Comparison of ENCODE assay signal across 23 mouse cellular contexts in genomic region chr6:116636581-116637235, GRCm38 (mm10). TPM values are rescaled to one million over a fixed set of nuclear protein-coding genes. Genes with fewer than 3 reads are reported as not detected.
DNase-seq lines count a peak whose midpoint lies in the region; ATAC-seq lines count a peak whose summit lies in the region.
"Had no signal": no experiment of that assay in that cellular context is flagged by ENCODE, and none has a peak within 500 bp of the region (broad histone marks: within the 10 kb centered on the region; RNA-seq: fewer than 3 reads in every experiment).

No protein-coding gene starts in this region.

- no peaks in the 10 kb centered on the region for H3K36me3 ChIP-seq in heart, embryonic 10.5 days
- H3K36me3 ChIP-seq in liver, embryonic 11.5 days (ENCODE audit: control insufficient read depth, insufficient read depth, low read length): no peaks in the 10 kb centered on the region
- no peaks in the 10 kb centered on the region; the same call in 1 of the 2 replicates for H3K36me3 ChIP-seq in heart, embryonic 16.5 days (ENCODE audit: control insufficient read depth, insufficient read depth)
- no peaks in the 10 kb centered on the region for H3K36me3 ChIP-seq in liver, embryonic 15.5 days (replicated peaks)
- H3K36me3 ChIP-seq: embryonic facial prominence, embryonic 13.5 days had no signal

- no peaks in the 10 kb centered on the region for H3K9me3 ChIP-seq in heart, embryonic 10.5 days
- no peaks in the 10 kb centered on the region for H3K9me3 ChIP-seq in liver, embryonic 11.5 days (ENCODE audit: control insufficient read depth, low read length)
- no peaks in the 10 kb centered on the region for H3K9me3 ChIP-seq in heart, embryonic 16.5 days (replicated peaks; ENCODE audit: control insufficient read depth, low read length)
- H3K9me3 ChIP-seq in liver, embryonic 15.5 days (replicated peaks): no peaks in the 10 kb centered on the region
- H3K9me3 ChIP-seq: embryonic facial prominence, embryonic 13.5 days; neural tube, embryonic 12.5 days had no signal

- intact Hi-C loops in heart, postnatal 10 days (cut with DNase I): no loop called here

- no peak overlapping the region for H3K4me2 ChIP-seq in liver, embryonic 11.5 days
- H3K4me2 ChIP-seq in heart, embryonic 16.5 days (ENCODE audit: low read depth, low read length): no peak overlapping the region
- H3K4me2 ChIP-seq in liver, embryonic 15.5 days: no peak overlapping the region
- H3K4me2 ChIP-seq: embryonic facial prominence, embryonic 13.5 days; neural tube, embryonic 12.5 days had no signal

- ATAC-seq in liver, embryonic 11.5 days (replicated peaks; ENCODE audit: low FRiP score): no peak
- ATAC-seq in heart, embryonic 16.5 days (replicated peaks; ENCODE audit: extremely low read depth, insufficient read depth, low FRiP score): no peak
- no peak for ATAC-seq in liver, embryonic 15.5 days (ENCODE audit: insufficient read depth)

- no peaks in the 10 kb centered on the region for H3K27me3 ChIP-seq in heart, embryonic 10.5 days (ENCODE audit: insufficient read depth, poor library complexity, severe bottlenecking)
- no peaks in the 10 kb centered on the region; the same call in 1 of the 2 replicates for H3K27me3 ChIP-seq in liver, embryonic 11.5 days (replicated peaks; ENCODE audit: control insufficient read depth, insufficient read depth, low read length)
- no peaks in the 10 kb centered on the region for H3K27me3 ChIP-seq in heart, embryonic 16.5 days (ENCODE audit: control insufficient read depth, insufficient read depth, low read length)
- no peaks in the 10 kb centered on the region for H3K27me3 ChIP-seq in liver, embryonic 15.5 days
- H3K27me3 ChIP-seq: embryonic facial prominence, embryonic 13.5 days; neural tube, embryonic 12.5 days had no signal

- 78% methylated on average over 9 of the region's 9 CpGs for WGBS in heart, embryonic 10.5 days
- WGBS in liver, embryonic 11.5 days: 75% methylated on average over 9 of the region's 9 CpGs
- 53% methylated on average over 9 of the region's 9 CpGs for WGBS in heart, embryonic 16.5 days
- WGBS in liver, embryonic 15.5 days (ENCODE audit: insufficient replicate concordance): 51% methylated on average over 9 of the region's 9 CpGs

- DNase-seq in heart, embryonic 10.5 days (ENCODE audit: low spot score): peak; percentile 57
- no peak for DNase-seq in heart, postnatal 10 days
- no peak for DNase-seq in liver, embryonic 11.5 days (ENCODE audit: low spot score)
- DNase-seq in liver: no peak
- no peak for DNase-seq in frontal cortex, postnatal 14 days (ENCODE audit: low spot score in 2 of 2)
- no peak for DNase-seq in cerebellum, postnatal 25 days
- DNase-seq: B cell, adult 2 months; cerebellum, adult 9-10 months; right cerebral cortex, postnatal 14 days; thymus, postnatal 25 days had no signal

- peaks cover 50% of the 10 kb centered on the region for H3K4me1 ChIP-seq in heart, embryonic 10.5 days
- peaks cover 13% of the 10 kb centered on the region for H3K4me1 ChIP-seq in liver, embryonic 11.5 days (replicated peaks; ENCODE audit: control insufficient read depth, insufficient read depth, low read length)
- H3K4me1 ChIP-seq in heart, embryonic 16.5 days (ENCODE audit: control insufficient read depth, insufficient read depth, low read length): peaks cover 48% of the 10 kb centered on the region
- H3K4me1 ChIP-seq in liver, embryonic 15.5 days (replicated peaks): peaks cover 33% of the 10 kb centered on the region
- H3K4me1 ChIP-seq: neural tube, embryonic 12.5 days had no signal

- H3K9ac ChIP-seq in liver, embryonic 11.5 days (ENCODE audit: low read depth, low read length): no peak overlapping the region
- no peak overlapping the region for H3K9ac ChIP-seq in heart, embryonic 16.5 days (ENCODE audit: low read length)
- H3K9ac ChIP-seq in liver, embryonic 15.5 days: no peak overlapping the region
- H3K9ac ChIP-seq: embryonic facial prominence, embryonic 13.5 days; neural tube, embryonic 12.5 days had no signal

- peak overlapping the region; percentile 91; the same call in 1 of the 2 replicates for H3K27ac ChIP-seq in heart, embryonic 10.5 days
- 0 out of 2 replicates have a peak overlapping the region, but pooled peaks have one; percentile 56 for H3K27ac ChIP-seq in liver, embryonic 11.5 days (ENCODE audit: low read depth, low read length)
- H3K27ac ChIP-seq in heart, embryonic 16.5 days (ENCODE audit: low read length): peak overlapping the region; percentile 99
- peak overlapping the region; percentile 82 for H3K27ac ChIP-seq in liver, embryonic 15.5 days (replicated peaks)
- H3K27ac ChIP-seq: embryonic facial prominence, embryonic 13.5 days; neural tube, embryonic 12.5 days had no signal

- no peak overlapping the region for H3K4me3 ChIP-seq in heart, embryonic 10.5 days
- no peak overlapping the region for H3K4me3 ChIP-seq in liver, embryonic 11.5 days (ENCODE audit: low read depth, low read length)
- H3K4me3 ChIP-seq in heart, embryonic 16.5 days (ENCODE audit: low read length): no peak overlapping the region
- H3K4me3 ChIP-seq in liver, embryonic 15.5 days (replicated peaks): no peak overlapping the region
- H3K4me3 ChIP-seq: embryonic facial prominence, embryonic 13.5 days; layer of hippocampus, adult 2 months; neural tube, embryonic 12.5 days had no signal

RNA-seq across cellular contexts. Expression of gene Zfp422, which starts 7.9 kb away (rescaled TPM):
- polyA plus RNA-seq in heart, embryonic 10.5 days (2016; fragmentation: Nextera tagmentation; extraction: Ambion mirVana): 96.7 and 139 TPM in 2 replicates
- 10 to 100 TPM; 33.9 to 38.5 TPM for total RNA-seq in heart, postnatal 10 days (2021)
- polyA plus RNA-seq in liver, embryonic 11.5 days (2014; fragmentation: Nextera tagmentation; extraction: Ambion mirVana): 92.5 and 98.5 TPM in 2 replicates
- 78.8 and 89.8 TPM in 2 replicates for polyA plus RNA-seq in heart, embryonic 16.5 days (2015; fragmentation: Nextera tagmentation; extraction: Ambion mirVana)
- polyA plus RNA-seq in liver, embryonic 15.5 days (2015; fragmentation: Nextera tagmentation; extraction: Ambion mirVana): 22.0 and 22.7 TPM in 2 replicates

RNA-seq across cellular contexts. Expression of gene Depp1, which starts 13.7 kb away (rescaled TPM):
- polyA plus RNA-seq in heart, embryonic 10.5 days (2016; fragmentation: Nextera tagmentation; extraction: Ambion mirVana): 5.5 and 6.0 TPM in 2 replicates
- total RNA-seq in heart, postnatal 10 days (2021): 10 to 100 TPM; 41.6 to 75.0 TPM
- 5.3 and 6.1 TPM in 2 replicates for polyA plus RNA-seq in liver, embryonic 11.5 days (2014; fragmentation: Nextera tagmentation; extraction: Ambion mirVana)
- 65.7 and 68.9 TPM in 2 replicates for polyA plus RNA-seq in heart, embryonic 16.5 days (2015; fragmentation: Nextera tagmentation; extraction: Ambion mirVana)
- polyA plus RNA-seq in liver, embryonic 15.5 days (2015; fragmentation: Nextera tagmentation; extraction: Ambion mirVana): 26.7 and 36.6 TPM in 2 replicates

RNA-seq across cellular contexts. Expression of gene Rassf4, which starts 37.0 kb away (rescaled TPM):
- 5.5 and 7.2 TPM in 2 replicates for polyA plus RNA-seq in heart, embryonic 10.5 days (2016; fragmentation: Nextera tagmentation; extraction: Ambion mirVana)
- 1 to 10 TPM; 5.0 to 6.5 TPM for total RNA-seq in heart, postnatal 10 days (2021)
- 4.8 and 4.9 TPM in 2 replicates for polyA plus RNA-seq in liver, embryonic 11.5 days (2014; fragmentation: Nextera tagmentation; extraction: Ambion mirVana)
- 6.2 and 6.5 TPM in 2 replicates for polyA plus RNA-seq in heart, embryonic 16.5 days (2015; fragmentation: Nextera tagmentation; extraction: Ambion mirVana)
- polyA plus RNA-seq in liver, embryonic 15.5 days (2015; fragmentation: Nextera tagmentation; extraction: Ambion mirVana): 7.7 and 8.2 TPM in 2 replicates

RNA-seq across cellular contexts. Expression of gene Olfr215, which starts 52.7 kb away (rescaled TPM):
- polyA plus RNA-seq in heart, embryonic 10.5 days (2016; fragmentation: Nextera tagmentation; extraction: Ambion mirVana): not detected in 2 replicates
- total RNA-seq in heart, postnatal 10 days (2021): not detected
- polyA plus RNA-seq in liver, embryonic 11.5 days (2014; fragmentation: Nextera tagmentation; extraction: Ambion mirVana): not detected in 2 replicates
- polyA plus RNA-seq in heart, embryonic 16.5 days (2015; fragmentation: Nextera tagmentation; extraction: Ambion mirVana): not detected in 2 replicates
- polyA plus RNA-seq in liver, embryonic 15.5 days (2015; fragmentation: Nextera tagmentation; extraction: Ambion mirVana): not detected in 2 replicates
- total RNA-seq: adrenal gland, postnatal 14 days; gastrocnemius, postnatal 25 days; hematopoietic stem cell, adult 5-6 weeks; layer of hippocampus, adult 2 months; left cerebral cortex, postnatal 36 days; megakaryocyte, adult 5-6 weeks had no signal
- polyA plus RNA-seq: embryonic facial prominence, embryonic 13.5 days; kidney, embryonic 14.5 days; neural tube, embryonic 12.5 days; spleen, adult 2 months; stomach, embryonic 16.5 days had no signal
